Mouse (Mus musculus): ENCODE data around the gene Afmid. TPM values are rescaled to one million over a fixed set of nuclear protein-coding genes. Genes with fewer than 3 reads are reported as not detected.

Gene Afmid
- polyA plus RNA-seq, 1 experiment from 2014 or later: 12.7 TPM

DNA sequence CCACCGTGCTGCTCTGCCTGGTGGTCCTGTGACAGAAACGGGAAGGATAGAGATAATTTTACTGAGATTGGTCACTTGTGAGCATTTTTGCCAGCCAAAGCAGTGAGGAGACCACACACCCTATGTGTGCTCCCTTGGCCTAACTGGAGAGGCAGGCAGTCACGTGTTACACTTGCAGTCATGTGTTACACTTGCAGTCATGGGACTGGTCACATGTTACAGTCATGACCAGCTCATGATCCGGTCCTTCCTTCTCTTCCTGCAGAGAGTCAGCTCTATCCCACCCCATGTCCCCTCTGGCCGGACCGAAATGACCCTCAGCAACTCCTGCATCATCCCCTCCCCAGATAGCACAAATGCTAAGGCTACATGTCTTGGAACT, 55.2 kb downstream of the Afmid start:
- H3K9me3 ChIP-seq: no peaks in the 10 kb centered on the region
- no peak overlapping the region for H3K9ac ChIP-seq
- no peak overlapping the region for H3K27ac ChIP-seq (replicated peaks)
- H3K4me2 ChIP-seq: no peak overlapping the region
- no peaks in the 10 kb centered on the region for H3K36me3 ChIP-seq
- H3K4me1 ChIP-seq: peaks cover 59% of the 10 kb centered on the region
- peaks cover 7% of the 10 kb centered on the region; the same call in 1 of the 2 replicates for H3K27me3 ChIP-seq (replicated peaks)
- no peak for ATAC-seq (ENCODE audit: extremely low read depth, insufficient number of reproducible peaks, low FRiP score, low TSS enrichment)
- H3K4me3 ChIP-seq: no peak overlapping the region
- WGBS: 76% methylated on average over 6 of the region's 6 CpGs

- Histone ChIP-seq H3K9ac (peak overlapping the region; percentile 33), H3K4me2 (no peak overlapping the region)
- WGBS: 20% methylated on average over 8 of the region's 8 CpGs
Measured at GRCm38 (mm10) chr11:117881787-117882186, 56.1 kb downstream of the Afmid start.

GRCm38 (mm10) chr11:117882208-117882607, 56.5 kb downstream of the Afmid start:
- H3K27me3 ChIP-seq (replicated peaks): peaks cover 7% of the 10 kb centered on the region; the same call in 1 of the 2 replicates
- H3K9ac ChIP-seq: peak overlapping the region; percentile 33; the same call in 1 of the 2 replicates
- H3K4me3 ChIP-seq: no peak overlapping the region
- peaks cover 48% of the 10 kb centered on the region for H3K4me1 ChIP-seq
- H3K9me3 ChIP-seq: no peaks in the 10 kb centered on the region
- 85% methylated on average over 1 of the region's 1 CpGs for WGBS
- H3K36me3 ChIP-seq: no peaks in the 10 kb centered on the region
- peak overlapping the region; percentile 64; the same call in 1 of the 2 replicates for H3K27ac ChIP-seq (replicated peaks)
- no peak overlapping the region for H3K4me2 ChIP-seq
- no peak for ATAC-seq (ENCODE audit: extremely low read depth, insufficient number of reproducible peaks, low FRiP score, low TSS enrichment)

More at GRCm38 (mm10) chr11:117881787-117882186, 56.1 kb downstream of the Afmid start:
- Histone ChIP-seq H3K36me3 (no peaks in the 10 kb centered on the region), H3K9me3 (no peaks in the 10 kb centered on the region), H3K4me1 (peaks cover 53% of the 10 kb centered on the region), H3K27me3 (replicated peaks) (peaks cover 7% of the 10 kb centered on the region; the same call in 1 of the 2 replicates), H3K4me3 (no peak overlapping the region), H3K27ac (replicated peaks) (peak overlapping the region; percentile 64)
- ATAC-seq (ENCODE audit: extremely low read depth, insufficient number of reproducible peaks, low FRiP score, low TSS enrichment): no peak

DNA sequence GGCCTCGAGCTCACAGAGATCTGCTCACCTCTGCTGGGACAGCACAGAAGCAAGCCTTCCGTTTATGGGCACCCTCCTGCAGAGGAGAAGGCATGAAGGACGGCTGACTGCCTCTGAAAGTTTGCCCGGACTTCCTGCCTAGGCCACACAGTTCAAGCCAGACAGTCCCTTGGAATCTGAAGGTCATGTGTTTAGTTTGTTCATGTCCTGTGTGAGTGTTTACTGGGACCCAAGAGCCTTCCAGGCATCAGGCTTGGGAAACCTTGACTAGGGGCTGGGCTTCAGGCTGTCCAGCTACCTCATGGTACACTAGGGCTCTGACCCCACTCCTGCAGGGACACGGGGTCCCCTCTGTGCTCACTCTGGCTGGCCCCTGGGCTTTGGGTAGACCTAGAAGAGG, 60.3 kb downstream of the Afmid start:
- Histone ChIP-seq H3K4me1 (peaks cover 47% of the 10 kb centered on the region), H3K9me3 (no peaks in the 10 kb centered on the region), H3K4me2 (no peak overlapping the region), H3K27me3 (replicated peaks) (peaks cover 31% of the 10 kb centered on the region), H3K36me3 (no peaks in the 10 kb centered on the region), H3K27ac (replicated peaks) (no peak overlapping the region), H3K4me3 (no peak overlapping the region), H3K9ac (no peak overlapping the region)
- ATAC-seq (ENCODE audit: extremely low read depth, insufficient number of reproducible peaks, low FRiP score, low TSS enrichment): no peak
- 50% methylated on average over 5 of the region's 5 CpGs for WGBS

- no peaks in the 10 kb centered on the region for H3K9me3 ChIP-seq
- peak overlapping the region; percentile 75; the same call in 1 of the 2 replicates for H3K9ac ChIP-seq
- peak overlapping the region; percentile 44; the same call in 1 of the 2 replicates for H3K4me3 ChIP-seq
- H3K36me3 ChIP-seq: no peaks in the 10 kb centered on the region
- peaks cover 35% of the 10 kb centered on the region for H3K4me1 ChIP-seq
- no peak for ATAC-seq (ENCODE audit: extremely low read depth, insufficient number of reproducible peaks, low FRiP score, low TSS enrichment)
- no peak overlapping the region for H3K27ac ChIP-seq (replicated peaks)
- peaks cover 39% of the 10 kb centered on the region for H3K27me3 ChIP-seq (replicated peaks)
- 30% methylated on average over 20 of the region's 20 CpGs for WGBS
- H3K4me2 ChIP-seq: peak overlapping the region; percentile 66
Measured at GRCm38 (mm10) chr11:117888168-117888852, 62.6 kb downstream of the Afmid start.

GRCm38 (mm10) chr11:117888853-117889822, 63.4 kb downstream of the Afmid start:
- 10% methylated on average over 33 of the region's 33 CpGs for WGBS
- no peaks in the 10 kb centered on the region for H3K36me3 ChIP-seq
- no peak for ATAC-seq (ENCODE audit: extremely low read depth, insufficient number of reproducible peaks, low FRiP score, low TSS enrichment)
- peak overlapping the region; percentile 6 for H3K27ac ChIP-seq (replicated peaks)
- no peaks in the 10 kb centered on the region for H3K9me3 ChIP-seq
- peak overlapping the region; percentile 75 for H3K9ac ChIP-seq
- H3K4me1 ChIP-seq: peaks cover 35% of the 10 kb centered on the region
- peak overlapping the region; percentile 44 for H3K4me3 ChIP-seq
- peaks cover 34% of the 10 kb centered on the region for H3K27me3 ChIP-seq (replicated peaks)
- H3K4me2 ChIP-seq: peak overlapping the region; percentile 66

Other genes starting within 250 kb of the Afmid start
- 6.0 TPM in 2 replicates for gene Tnrc6c, start 171.6 kb upstream of the Afmid start, polyA plus RNA-seq (2015; fragmentation: Nextera tagmentation; extraction: Ambion mirVana)
- 2.5 and 3.0 TPM in 2 replicates for gene Tmc8, start 43.8 kb upstream of the Afmid start, polyA plus RNA-seq (2015; fragmentation: Nextera tagmentation; extraction: Ambion mirVana)
- 22.2 and 26.9 TPM in 2 replicates for gene Tmc6, start 43.7 kb upstream of the Afmid start, polyA plus RNA-seq (2015; fragmentation: Nextera tagmentation; extraction: Ambion mirVana)
- gene 6030468B19Rik, start 28.3 kb upstream of the Afmid start, polyA plus RNA-seq (2015; fragmentation: Nextera tagmentation; extraction: Ambion mirVana): 1.3 and 2.3 TPM in 2 replicates
- 0.78 and 1.3 TPM in 2 replicates for gene Gm20708, start 16.3 kb upstream of the Afmid start, polyA plus RNA-seq (2015; fragmentation: Nextera tagmentation; extraction: Ambion mirVana)
- gene Syngr2, start 16.3 kb upstream of the Afmid start, polyA plus RNA-seq (2015; fragmentation: Nextera tagmentation; extraction: Ambion mirVana): 74.8 and 75.6 TPM in 2 replicates
- gene Tk1, start 168 bp downstream of the Afmid start, polyA plus RNA-seq (2015; fragmentation: Nextera tagmentation; extraction: Ambion mirVana): 97.6 and 109 TPM in 2 replicates
- gene Birc5, start 23.3 kb downstream of the Afmid start, polyA plus RNA-seq (2015; fragmentation: Nextera tagmentation; extraction: Ambion mirVana): 228 and 260 TPM in 2 replicates
- gene Tmem235, start 34.8 kb downstream of the Afmid start, polyA plus RNA-seq (2015; fragmentation: Nextera tagmentation; extraction: Ambion mirVana): not detected in 2 replicates
- 4.6 and 5.4 TPM in 2 replicates for gene Tha1, start 47.6 kb downstream of the Afmid start, polyA plus RNA-seq (2015; fragmentation: Nextera tagmentation; extraction: Ambion mirVana)
- gene Socs3, start 144.1 kb downstream of the Afmid start, polyA plus RNA-seq (2015; fragmentation: Nextera tagmentation; extraction: Ambion mirVana): 4.9 and 8.5 TPM in 2 replicates
- gene Pgs1, start 160.4 kb downstream of the Afmid start, polyA plus RNA-seq (2015; fragmentation: Nextera tagmentation; extraction: Ambion mirVana): 25.7 and 26.6 TPM in 2 replicates

Data from heart, embryonic 13.5 days (tissue).